Mouse (Mus musculus): ENCODE results near the gene Tas2r143.
A peak's percentile ranks its signal among the peaks of the same experiment; 100 is the strongest.

- TF ChIP-seq POLR2A (IDR thresholded peaks at IDR 0.05; ENCODE audit: borderline replicate concordance, extremely low read depth, insufficient read depth, insufficient read length, poor library complexity, severe bottlenecking) (no peak), CTCF (IDR thresholded peaks at IDR 0.05; ENCODE audit: borderline replicate concordance, extremely low read depth, insufficient read depth, insufficient read length) (peak; percentile 61; the same call in 1 of the 2 replicates)
These were observed 27.1 kb upstream of the Tas2r143 start, which contains the start of gene Epha1 for GRCm38 (mm10) chr6:42372816-42373547.

Data from brain, embryonic 14.5 days (tissue).